Mouse (Mus musculus): ENCODE measurements at regions not wholly inside any gene's neighbourhood (a gene's known extent, or its start where the extent isn't known, plus 50 kb on each side); places are given as distances from the start of the nearest gene placed in this dataset.
"Not testable (repeated sequence)": the region's sequence is repeated elsewhere in the genome, so short reads cannot be mapped to it uniquely, and the experiment has no call there.

DNA sequence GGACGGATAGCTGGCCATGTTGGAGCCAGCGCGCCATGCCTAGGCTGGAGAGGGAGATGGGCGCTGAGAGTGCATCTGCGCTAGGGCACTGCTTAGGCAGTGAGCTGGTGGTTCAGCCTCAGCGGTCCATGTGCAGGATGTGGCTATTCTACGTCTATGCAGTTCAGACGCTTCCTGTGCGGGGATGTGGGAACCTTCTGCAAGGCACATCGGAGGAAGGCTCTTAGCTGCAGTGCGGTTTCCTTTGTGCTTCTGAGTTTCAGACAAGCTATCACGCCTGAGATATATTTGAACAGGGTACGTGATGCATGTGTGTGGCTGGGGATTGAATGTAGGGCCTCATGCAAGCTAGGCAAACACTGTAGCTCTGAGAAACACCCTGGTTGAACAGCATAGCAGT is 54.4 kb upstream of the Lrpprc start:
- H3K4me1 ChIP-seq, result no peaks in the 10 kb centered on the region
- no peak overlapping the region for H3K9ac ChIP-seq
- ATAC-seq (ENCODE audit: insufficient number of reproducible peaks, insufficient read depth, low FRiP score, low TSS enrichment, low read depth), result no peak
- H3K27ac ChIP-seq, result no peak overlapping the region
- WGBS, result 87% methylated on average over 13 of the region's 13 CpGs
- no peak overlapping the region for H3K4me3 ChIP-seq
- H3K36me3 ChIP-seq, result no peaks in the 10 kb centered on the region
- H3K27me3 ChIP-seq, result no peaks in the 10 kb centered on the region; the same call in 1 of the 2 replicates
- H3K4me2 ChIP-seq, result no peak overlapping the region
- no peaks in the 10 kb centered on the region for H3K9me3 ChIP-seq

DNA sequence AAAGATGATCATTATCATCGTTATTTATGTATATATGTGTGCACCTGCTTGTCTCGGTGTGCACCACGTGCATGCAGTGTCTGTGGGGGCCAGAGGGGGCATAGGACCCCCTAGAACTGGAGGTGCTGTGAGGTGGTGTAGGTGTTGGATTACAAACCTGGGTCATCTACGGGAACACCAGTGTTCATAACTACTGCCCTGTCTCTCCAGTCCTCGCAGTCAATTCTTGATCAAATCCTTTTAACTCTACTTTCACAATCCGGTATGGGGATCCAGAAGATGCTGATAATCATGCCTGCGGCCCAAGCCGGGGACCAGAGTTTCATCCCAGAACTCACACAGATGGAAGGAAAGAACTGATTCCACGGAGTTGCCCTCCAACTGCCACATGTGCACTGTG is 55.6 kb upstream of the Lrpprc start:
- H3K9me3 ChIP-seq, result no peaks in the 10 kb centered on the region
- whole genome bisulfite sequencing, result 88% methylated on average over 9 of the region's 9 CpGs
- H3K27ac ChIP-seq, result no peak overlapping the region
- H3K9ac ChIP-seq, result no peak overlapping the region
- no peaks in the 10 kb centered on the region for H3K36me3 ChIP-seq
- no peak for ATAC-seq (ENCODE audit: insufficient number of reproducible peaks, insufficient read depth, low FRiP score, low TSS enrichment, low read depth)
- H3K4me2 ChIP-seq, result no peak overlapping the region
- no peak overlapping the region for H3K4me3 ChIP-seq
- no peaks in the 10 kb centered on the region; the same call in 1 of the 2 replicates for H3K27me3 ChIP-seq
- H3K4me1 ChIP-seq, result no peaks in the 10 kb centered on the region

DNA sequence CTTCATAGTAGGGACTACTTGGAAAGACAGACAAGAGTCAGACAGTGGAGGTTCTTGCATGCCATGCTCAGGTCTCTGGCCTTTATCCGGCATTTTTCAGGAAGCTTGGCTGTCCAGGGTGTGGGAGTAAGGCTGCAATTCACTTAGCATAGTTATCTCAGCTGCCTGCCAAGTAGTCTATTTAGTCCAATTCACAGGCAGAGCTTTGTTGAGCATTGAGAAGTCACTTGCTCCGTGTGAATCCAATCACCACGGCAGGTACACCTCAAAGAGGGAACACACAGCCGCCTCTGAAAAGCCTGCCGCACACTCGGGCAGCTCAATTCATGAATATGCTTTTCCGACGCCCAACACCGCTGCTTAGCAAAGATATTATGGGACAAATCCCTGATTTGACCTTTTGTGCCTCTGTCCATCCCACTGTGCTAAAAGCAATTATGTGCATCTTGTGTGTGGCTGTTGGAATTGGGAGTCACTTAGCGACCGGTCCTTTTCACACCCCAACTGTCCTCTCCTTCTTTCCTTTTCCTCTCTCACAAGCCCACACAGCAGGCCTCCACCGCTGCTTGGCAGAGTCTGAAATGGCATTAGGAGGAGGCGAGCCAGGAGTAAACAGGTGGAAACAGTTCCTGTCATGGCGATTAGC is 57.9 kb upstream of the Lrpprc start:
- no peak overlapping the region for H3K4me3 ChIP-seq
- WGBS, result 53% methylated on average over 14 of the region's 14 CpGs
- H3K9me3 ChIP-seq, result no peaks in the 10 kb centered on the region
- H3K27ac ChIP-seq, result no peak overlapping the region
- ATAC-seq (ENCODE audit: insufficient number of reproducible peaks, insufficient read depth, low FRiP score, low TSS enrichment, low read depth), result no peak
- no peaks in the 10 kb centered on the region for H3K36me3 ChIP-seq
- H3K27me3 ChIP-seq, result no peaks in the 10 kb centered on the region; the same call in 1 of the 2 replicates
- no peaks in the 10 kb centered on the region for H3K4me1 ChIP-seq
- H3K4me2 ChIP-seq, result no peak overlapping the region
- no peak overlapping the region for H3K9ac ChIP-seq

DNA sequence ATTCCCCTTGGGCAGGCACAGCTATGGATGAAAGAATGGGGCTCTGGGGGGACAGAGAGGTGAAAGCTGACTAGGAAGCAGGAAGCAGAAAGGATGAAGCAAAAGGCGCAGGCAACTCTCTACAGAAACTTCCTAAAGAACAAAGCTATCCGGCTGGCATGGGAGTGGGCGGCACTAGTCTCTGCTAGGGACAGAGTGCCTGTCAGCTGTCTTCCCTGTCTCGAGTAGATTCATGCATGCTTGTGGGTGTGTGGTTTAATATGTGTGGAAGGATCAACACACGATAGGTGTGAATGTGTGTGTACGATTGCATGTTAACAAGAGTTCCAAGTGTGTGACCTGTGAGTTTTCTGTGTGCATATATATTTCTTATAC is 58.4 kb upstream of the Lrpprc start:
- Histone ChIP-seq H3K27ac (no peak overlapping the region), H3K4me1 (no peaks in the 10 kb centered on the region), H3K27me3 (no peaks in the 10 kb centered on the region; the same call in 1 of the 2 replicates), H3K9me3 (no peaks in the 10 kb centered on the region), H3K4me3 (no peak overlapping the region), H3K36me3 (no peaks in the 10 kb centered on the region), H3K9ac (no peak overlapping the region), H3K4me2 (no peak overlapping the region)
- ATAC-seq (ENCODE audit: insufficient number of reproducible peaks, insufficient read depth, low FRiP score, low TSS enrichment, low read depth), result no peak
- 60% methylated on average over 6 of the region's 6 CpGs for WGBS

DNA sequence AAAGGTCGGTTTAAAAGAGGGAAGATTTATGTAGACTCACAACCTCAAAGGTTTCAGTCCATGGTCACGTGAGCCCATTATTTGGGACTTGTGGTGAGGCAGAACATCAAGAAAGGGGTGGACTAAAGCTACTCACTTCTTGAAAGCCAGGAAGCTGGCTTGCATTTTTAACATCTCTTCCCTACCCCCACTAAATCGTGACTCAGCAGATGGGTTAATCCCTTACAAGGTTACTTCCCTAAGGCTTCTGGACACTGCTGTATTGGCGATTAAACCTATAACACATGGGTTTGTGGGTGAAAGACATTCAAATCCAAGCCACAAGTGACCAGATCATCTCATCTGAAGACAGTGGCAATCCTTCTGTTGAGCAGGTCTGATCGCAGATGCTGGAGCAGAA is 59.9 kb upstream of the Lrpprc start:
- Histone ChIP-seq H3K9ac (no peak overlapping the region), H3K4me3 (no peak overlapping the region), H3K9me3 (no peaks in the 10 kb centered on the region), H3K36me3 (no peaks in the 10 kb centered on the region), H3K27me3 (no peaks in the 10 kb centered on the region; the same call in 1 of the 2 replicates), H3K27ac (no peak overlapping the region), H3K4me2 (no peak overlapping the region), H3K4me1 (peaks cover under 1% of the 10 kb centered on the region; the same call in 1 of the 2 replicates)
- WGBS, result 73% methylated on average over 5 of the region's 5 CpGs
- no peak for ATAC-seq (ENCODE audit: insufficient number of reproducible peaks, insufficient read depth, low FRiP score, low TSS enrichment, low read depth)

DNA sequence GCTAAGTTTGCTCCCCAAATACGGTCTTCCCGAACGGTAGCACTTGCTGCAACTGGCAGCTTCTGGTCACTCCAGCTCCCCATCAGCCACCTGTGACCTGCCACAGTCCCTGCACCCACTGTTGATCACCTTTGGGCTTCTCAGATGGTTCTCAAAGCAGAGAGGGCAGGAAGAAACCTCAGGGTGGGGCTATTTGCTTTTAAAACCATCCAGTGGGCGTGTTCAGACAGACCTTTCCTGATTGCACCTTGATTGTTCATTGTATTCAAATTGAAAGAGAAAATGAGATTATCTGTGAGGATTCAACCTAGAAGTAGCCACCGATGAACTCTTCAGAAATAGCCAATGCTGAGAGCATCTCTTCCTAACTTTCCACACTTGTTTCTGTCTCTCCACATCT is 60.3 kb upstream of the Lrpprc start:
- Histone ChIP-seq H3K27ac (no peak overlapping the region), H3K9me3 (no peaks in the 10 kb centered on the region), H3K9ac (no peak overlapping the region), H3K4me3 (no peak overlapping the region), H3K27me3 (no peaks in the 10 kb centered on the region; the same call in 1 of the 2 replicates), H3K4me1 (peaks cover 5% of the 10 kb centered on the region; the same call in 1 of the 2 replicates), H3K36me3 (no peaks in the 10 kb centered on the region), H3K4me2 (no peak overlapping the region)
- 90% methylated on average over 5 of the region's 5 CpGs for WGBS
- no peak for ATAC-seq (ENCODE audit: insufficient number of reproducible peaks, insufficient read depth, low FRiP score, low TSS enrichment, low read depth)

DNA sequence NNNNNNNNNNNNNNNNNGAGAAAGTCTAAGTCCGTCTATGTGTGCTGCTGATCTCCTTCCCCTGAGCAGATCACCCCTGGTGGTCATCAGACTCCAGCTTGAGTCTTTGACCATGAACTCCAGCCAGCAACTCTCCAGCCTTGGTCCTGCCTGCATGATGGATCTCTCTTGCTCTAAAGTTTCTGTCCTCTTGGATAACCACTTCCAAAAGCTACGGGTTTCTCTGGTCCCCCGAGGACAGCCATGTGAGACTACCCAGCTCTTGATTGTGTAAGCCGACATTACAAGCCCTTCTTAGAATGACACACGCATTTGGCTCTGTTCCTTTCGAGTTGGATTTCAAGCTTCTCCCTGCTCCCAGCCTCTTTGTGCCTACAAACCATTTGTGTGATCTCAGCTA is 66.4 kb upstream of the Lrpprc start:
- no peaks in the 10 kb centered on the region for H3K27me3 ChIP-seq
- 81% methylated on average over 6 of the region's 6 CpGs for WGBS
- no peaks in the 10 kb centered on the region for H3K9me3 ChIP-seq

DNA sequence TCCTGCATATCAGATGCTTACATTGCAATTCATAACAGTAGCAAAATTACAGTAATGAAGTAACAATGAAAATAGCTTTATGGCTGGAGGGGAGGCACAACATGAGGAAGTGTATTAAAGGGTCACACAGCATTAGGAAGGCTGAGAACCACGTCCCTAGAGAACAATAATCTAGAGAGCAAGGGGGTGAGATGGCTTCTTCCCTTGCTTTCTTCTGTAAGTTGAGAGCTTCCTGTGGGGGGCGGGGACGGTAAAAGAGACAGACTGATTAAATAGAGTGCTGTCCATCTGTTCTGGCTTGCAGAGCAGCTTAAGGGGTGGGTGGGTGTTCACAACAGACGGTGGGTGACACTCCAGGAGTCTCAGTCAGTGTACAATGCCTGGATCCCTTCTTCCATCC is 68.2 kb upstream of the Lrpprc start:
- H3K4me2 ChIP-seq, result no peak overlapping the region
- H3K4me1 ChIP-seq, result peaks cover 21% of the 10 kb centered on the region
- no peaks in the 10 kb centered on the region for H3K36me3 ChIP-seq
- no peaks in the 10 kb centered on the region for H3K27me3 ChIP-seq
- H3K27ac ChIP-seq, result no peak overlapping the region
- H3K9ac ChIP-seq, result no peak overlapping the region
- WGBS, result 18% methylated on average over 4 of the region's 4 CpGs
- H3K9me3 ChIP-seq, result no peaks in the 10 kb centered on the region
- no peak overlapping the region for H3K4me3 ChIP-seq
- no peak for ATAC-seq (ENCODE audit: insufficient number of reproducible peaks, insufficient read depth, low FRiP score, low TSS enrichment, low read depth)

More for the DNA sequence above, 66.4 kb upstream of the Lrpprc start:
- no peak for ATAC-seq (ENCODE audit: insufficient number of reproducible peaks, insufficient read depth, low FRiP score, low TSS enrichment, low read depth)
- Histone ChIP-seq H3K36me3 (no peaks in the 10 kb centered on the region), H3K4me2 (no peak overlapping the region), H3K4me1 (peaks cover 21% of the 10 kb centered on the region), H3K27ac (no peak overlapping the region), H3K4me3 (no peak overlapping the region), H3K9ac (no peak overlapping the region)

DNA sequence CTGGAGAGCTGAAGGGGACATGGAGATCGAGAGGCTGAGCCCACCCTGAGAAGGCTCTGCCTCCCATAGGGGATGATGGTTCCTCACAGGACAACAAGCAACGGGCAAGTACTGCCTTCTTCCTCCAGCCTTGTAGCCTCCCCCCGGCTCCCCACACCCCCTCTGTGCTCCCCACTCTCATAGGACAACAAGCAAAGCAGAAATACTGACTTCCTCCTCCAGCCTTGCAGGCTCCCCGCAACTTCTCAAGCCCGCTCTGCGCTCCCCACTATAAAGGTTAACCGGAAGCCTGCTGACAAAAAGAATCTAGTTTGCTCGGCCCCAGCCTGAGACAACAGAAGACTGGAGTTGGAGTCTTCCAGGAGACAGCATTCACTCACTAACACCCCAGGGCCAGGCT is 69.3 kb upstream of the Lrpprc start:
- H3K27me3 ChIP-seq, result no peaks in the 10 kb centered on the region
- no peak overlapping the region for H3K27ac ChIP-seq
- H3K4me1 ChIP-seq, result peaks cover 21% of the 10 kb centered on the region
- no peak for ATAC-seq (ENCODE audit: insufficient number of reproducible peaks, insufficient read depth, low FRiP score, low TSS enrichment, low read depth)
- no peak overlapping the region for H3K9ac ChIP-seq
- no peak overlapping the region for H3K4me2 ChIP-seq
- H3K9me3 ChIP-seq, result no peaks in the 10 kb centered on the region
- no peaks in the 10 kb centered on the region for H3K36me3 ChIP-seq
- WGBS, result 59% methylated on average over 8 of the region's 8 CpGs
- no peak overlapping the region for H3K4me3 ChIP-seq

DNA sequence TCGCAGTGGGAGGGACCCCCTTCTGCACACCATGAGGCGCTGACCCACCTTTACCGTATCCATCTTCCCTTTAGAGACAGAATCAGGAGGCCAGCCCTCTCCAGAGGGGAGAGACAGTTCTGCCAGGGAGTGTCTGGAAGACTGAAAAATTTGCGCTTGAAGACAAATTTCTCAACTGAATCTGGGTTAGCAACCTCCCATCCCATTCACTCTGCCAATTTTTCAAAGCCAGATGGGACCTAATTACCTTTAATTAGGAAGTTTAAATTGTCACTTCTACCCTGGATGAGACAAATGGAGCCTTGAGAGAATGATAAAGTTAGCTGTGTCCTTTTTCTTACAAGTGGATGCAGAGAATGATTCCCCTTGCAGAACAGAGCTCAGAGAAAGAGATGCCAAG is 70.2 kb upstream of the Lrpprc start:
- Histone ChIP-seq H3K4me2 (no peak overlapping the region), H3K27ac (no peak overlapping the region), H3K36me3 (no peaks in the 10 kb centered on the region), H3K9me3 (no peaks in the 10 kb centered on the region), H3K27me3 (no peaks in the 10 kb centered on the region), H3K4me3 (no peak overlapping the region), H3K4me1 (peaks cover 17% of the 10 kb centered on the region), H3K9ac (no peak overlapping the region)
- 66% methylated on average over 4 of the region's 4 CpGs for WGBS
- ATAC-seq (ENCODE audit: insufficient number of reproducible peaks, insufficient read depth, low FRiP score, low TSS enrichment, low read depth), result no peak

DNA sequence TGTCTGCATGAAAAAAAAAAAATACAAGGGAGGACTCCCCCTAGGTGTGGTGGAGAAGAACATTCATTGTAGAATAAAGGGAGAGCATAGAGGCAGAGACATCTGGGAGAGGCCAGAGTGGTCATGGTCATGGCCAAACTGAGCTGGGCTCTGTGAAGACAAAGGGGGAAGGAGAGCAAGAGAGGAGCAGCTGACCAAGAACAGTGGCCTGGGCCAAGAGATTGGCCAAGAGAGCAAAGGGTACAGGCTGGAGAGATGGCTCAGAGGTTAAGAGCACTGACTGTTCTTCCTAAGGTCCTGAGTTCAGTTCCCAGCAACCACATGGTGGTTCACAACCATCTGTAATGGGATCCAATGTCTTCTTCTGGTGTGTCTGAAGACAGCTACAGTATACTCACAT is 73.6 kb upstream of the Lrpprc start:
- not testable (repeated sequence) for H3K27ac ChIP-seq; H3K9ac ChIP-seq; H3K4me1 ChIP-seq; H3K9me3 ChIP-seq; H3K27me3 ChIP-seq; H3K36me3 ChIP-seq; H3K4me2 ChIP-seq; ATAC-seq (ENCODE audit: insufficient number of reproducible peaks, insufficient read depth, low FRiP score, low TSS enrichment, low read depth); H3K4me3 ChIP-seq

DNA sequence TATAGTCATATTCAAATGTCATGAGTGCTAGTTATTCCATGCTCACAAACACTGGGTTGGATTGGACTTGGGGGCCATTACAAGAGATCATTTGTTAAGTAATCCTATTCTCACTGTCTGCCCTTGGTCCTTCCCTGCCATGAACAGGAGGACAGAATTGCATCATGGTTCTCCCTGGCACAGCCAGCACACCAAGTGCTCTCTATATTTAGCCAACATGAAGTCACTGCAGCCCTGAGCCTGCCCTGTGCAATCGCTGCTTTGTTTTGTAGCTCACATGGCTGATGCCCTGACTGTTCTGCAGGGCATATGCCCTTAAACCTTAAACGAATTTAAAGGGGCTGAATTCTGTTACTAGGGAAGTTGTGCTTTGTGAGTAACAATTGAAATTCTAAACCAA is 74.6 kb upstream of the Lrpprc start:
- ATAC-seq (ENCODE audit: insufficient number of reproducible peaks, insufficient read depth, low FRiP score, low TSS enrichment, low read depth), result no peak
- Histone ChIP-seq H3K27me3 (no peaks in the 10 kb centered on the region), H3K27ac (no peak overlapping the region), H3K4me1 (peaks cover 5% of the 10 kb centered on the region; the same call in 1 of the 2 replicates), H3K36me3 (no peaks in the 10 kb centered on the region), H3K9me3 (no peaks in the 10 kb centered on the region), H3K9ac (no peak overlapping the region), H3K4me2 (no peak overlapping the region), H3K4me3 (no peak overlapping the region)
- WGBS, result 55% methylated on average over 2 of the region's 2 CpGs
